Mouse (Mus musculus) lung, postnatal 0 days (tissue): ENCODE measurements around the gene Grb10.

ENCODE experiments used
- CTCF ChIP-seq: IDR thresholded peaks from 2 replicates; pipeline ENCODE4 v1.5.1; 2016; ENCODE audit warnings: antibody characterized with exemption, mild to moderate bottlenecking
- EP300 ChIP-seq: IDR thresholded peaks from 2 replicates; pipeline ENCODE4 v1.6.1; 2016; ENCODE audit warnings: antibody characterized with exemption, mild to moderate bottlenecking, control low read depth

- no peak for TF ChIP-seq CTCF
- no peak for TF ChIP-seq EP300
Observed at GRCm38 (mm10) chr11:11947857-11948256, 90.6 kb downstream of the Grb10 start.
